Mouse (Mus musculus) ES-E14 (cell line): ENCODE data around the gene Vmn1r170.

Experiments used
- CHD2 ChIP-seq: IDR thresholded peaks from 2 replicates; pipeline ENCODE4 v1.6.1; 2014; ENCODE audit warnings: mild to moderate bottlenecking, low read depth, low read length, inconsistent platforms
- ZC3H11A ChIP-seq: IDR thresholded peaks from 2 replicates; pipeline ENCODE4 v1.6.1; 2012; ENCODE audit warnings: low read depth, mild to moderate bottlenecking, inconsistent platforms, low read length, borderline replicate concordance

DNA sequence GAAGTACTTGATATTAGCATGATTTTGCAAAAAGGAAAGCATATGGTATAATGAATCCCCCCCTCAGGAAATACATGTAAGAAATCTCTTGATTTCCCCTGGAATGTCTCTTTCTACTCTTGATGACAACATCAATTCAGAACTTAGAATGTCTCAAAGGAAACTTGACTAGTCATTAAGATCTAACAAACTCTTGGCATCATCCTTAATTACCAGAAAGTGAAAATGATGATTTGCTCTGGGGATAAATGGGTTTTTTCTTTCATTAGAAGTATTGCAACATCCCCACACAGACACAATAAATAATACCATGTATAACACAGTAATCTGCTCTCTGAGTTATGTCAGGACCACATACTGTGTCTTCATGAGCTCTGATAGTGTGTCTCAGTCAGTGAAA is 24.4 kb downstream of the Vmn1r170 start, which contains the start of gene Vmn1r171:
- TF ChIP-seq ZC3H11A (no peak), CHD2 (no peak)
